Mouse (Mus musculus) duodenum, adult 2 months (tissue): ENCODE measurements around the gene Ppp1ca. TPM values are rescaled to one million over a fixed set of nuclear protein-coding genes. Genes with fewer than 3 reads are reported as not detected.

Experiments used
- polyA plus RNA-seq: library from polyadenylated mRNA; depleted of rRNA; stranded (reverse); fragments of >200 nt; gene quantifications from 2 replicates; pipeline ENCODE4 v1.2.3, GENCODE M21; 2012; ENCODE audit warnings: low replicate concordance; rRNA removed

Ppp1ca gene
- 237 and 257 TPM in 2 replicates for polyA plus RNA-seq

GRCm38 (mm10) chr19:4191528-4192250 is at the start of gene Ppp1ca:
Gene Ppp1ca, plus strand, starts transcription at chr19:4192065.

DNA sequence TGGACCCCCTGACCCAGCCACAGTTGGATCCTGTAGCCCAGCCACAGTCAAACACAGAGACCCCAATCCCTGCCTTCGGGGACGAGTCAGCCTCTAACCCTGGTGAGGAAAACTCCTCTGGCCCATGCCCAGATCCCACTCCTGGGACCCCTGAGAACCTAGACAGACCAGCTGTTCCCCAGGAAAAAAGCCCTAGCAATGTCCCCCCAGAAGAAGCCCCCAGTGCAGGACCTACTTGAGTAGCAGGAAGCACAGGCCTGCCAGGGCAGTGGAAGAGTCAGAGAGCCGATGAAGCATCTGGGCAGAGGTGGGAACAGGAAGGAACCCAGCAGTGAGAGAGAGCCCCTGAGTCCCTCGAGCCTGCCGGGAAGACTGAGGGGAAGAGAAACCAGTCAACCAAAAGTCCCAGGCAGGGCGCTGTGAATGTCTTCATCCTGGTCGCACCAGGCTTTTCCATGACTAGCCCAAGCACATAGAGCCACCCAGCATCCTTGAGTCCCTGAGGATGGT is 48.1 kb upstream of the Ppp1ca start, which contains the start of gene Cabp4:
Gene Cabp4 (minus strand): TSS at position 275 of the 510 bp plus-strand sequence.

GRCm38 (mm10) chr19:4148491-4148806 is 43.4 kb upstream of the Ppp1ca start, which contains the start of gene Coro1b:
Gene Coro1b, plus strand, starts transcription at chr19:4148619.

DNA sequence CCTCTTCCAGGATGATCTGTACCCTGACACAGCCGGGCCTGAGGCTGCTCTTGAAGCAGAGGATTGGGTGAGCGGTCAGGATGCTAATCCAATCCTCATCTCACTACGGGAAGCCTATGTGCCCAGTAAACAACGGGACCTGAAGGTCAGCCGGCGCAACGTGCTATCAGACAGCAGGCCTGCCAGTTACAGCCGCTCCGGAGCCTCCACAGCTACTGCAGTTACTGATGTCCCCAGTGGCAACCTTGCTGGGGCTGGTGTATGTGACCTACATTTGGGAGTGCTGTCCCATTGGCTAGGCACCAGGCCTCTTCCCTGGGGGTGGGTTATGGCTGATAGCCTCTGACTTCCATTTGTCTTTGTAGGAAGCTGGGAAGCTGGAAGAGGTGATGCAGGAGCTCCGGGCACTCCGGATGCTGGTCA is 38.6 kb upstream of the Ppp1ca start, which contains the start of gene Ptprcap:
Gene Ptprcap (plus strand): TSS at position 373 of the 423 bp plus-strand sequence.

DNA sequence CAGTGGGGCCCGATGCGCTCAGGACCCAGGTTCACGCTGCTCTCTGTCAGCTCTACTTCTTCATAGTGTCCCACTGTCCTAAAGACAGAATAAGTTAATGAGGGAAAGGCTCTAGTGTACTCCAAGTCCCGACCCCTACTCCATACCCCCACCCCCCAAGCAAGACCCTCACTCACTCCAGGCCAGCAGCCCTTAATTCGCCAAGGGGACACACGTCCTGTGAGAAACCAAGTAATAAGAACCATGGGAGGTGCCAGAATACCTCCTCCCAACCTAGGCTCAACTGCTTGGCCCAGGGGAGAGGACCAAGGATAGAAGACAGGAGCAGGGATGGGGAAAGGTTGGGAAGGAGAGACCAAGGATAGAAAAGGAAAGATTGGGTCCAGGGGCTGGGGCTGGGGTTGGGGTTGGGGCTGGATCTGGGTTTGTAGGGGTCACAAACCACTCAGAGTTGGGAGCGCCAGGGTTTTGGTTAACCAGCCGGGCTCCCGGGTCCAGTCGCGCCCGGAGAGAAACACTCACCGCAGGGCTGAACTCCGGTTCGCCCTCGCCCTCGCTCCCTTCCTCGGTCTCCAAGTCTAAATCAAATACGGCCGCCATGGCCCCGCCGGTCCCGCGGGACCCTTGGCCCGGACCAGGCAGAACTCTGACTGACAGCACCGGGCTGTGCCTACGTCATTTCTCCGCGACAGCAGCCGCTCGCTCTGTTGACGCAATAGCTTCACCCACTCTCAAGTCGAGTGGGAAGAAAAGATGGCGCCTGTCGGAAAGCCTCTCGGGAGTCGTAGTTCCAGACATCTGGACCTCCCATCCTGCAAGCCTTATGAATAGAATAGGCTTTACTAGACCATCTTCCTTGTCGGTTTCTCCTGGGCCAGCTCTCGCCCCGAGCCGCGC is 29.0 kb upstream of the Ppp1ca start, which contains the start of gene Rps6kb2:
Gene Rps6kb2 (minus strand): TSS at position 709 of the 897 bp plus-strand sequence.

GRCm38 (mm10) chr19:4175368-4175947 is 16.4 kb upstream of the Ppp1ca start, which contains the start of gene Carns1:
Gene Carns1, minus strand, starts transcription at chr19:4175479.

DNA sequence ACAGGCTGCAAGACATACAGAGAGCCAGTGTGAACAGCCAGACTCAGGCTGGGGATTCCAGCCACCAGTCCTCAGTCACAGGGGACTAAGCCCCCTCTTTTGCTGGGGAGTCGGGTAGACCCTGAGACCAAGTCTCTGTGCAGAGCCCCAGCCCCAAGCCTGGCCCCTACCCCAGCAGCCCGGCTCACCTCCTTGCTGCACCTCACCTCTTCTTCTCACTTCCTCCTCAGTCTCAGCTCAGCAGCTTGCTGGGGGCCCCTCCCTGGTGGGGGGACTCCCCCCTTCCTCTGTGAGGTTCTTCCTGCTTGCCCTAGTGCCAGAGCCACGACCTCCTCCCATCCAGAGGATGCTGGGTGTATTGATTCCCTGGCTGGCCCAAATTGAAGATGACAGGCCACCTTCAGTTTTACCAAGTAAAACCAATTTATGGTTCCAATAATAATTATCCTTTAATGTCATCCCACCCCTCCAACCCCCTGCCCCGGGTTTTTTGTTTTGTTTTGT is 982 bp upstream of the Ppp1ca start, which contains the start of gene Tbc1d10c:
Gene Tbc1d10c (minus strand): TSS at position 454 of the 504 bp plus-strand sequence.

GRCm38 (mm10) chr19:4201291-4201909 is 9.5 kb downstream of the Ppp1ca start, which contains the start of gene Rad9a:
Gene Rad9a, minus strand, starts transcription at chr19:4201662.

DNA sequence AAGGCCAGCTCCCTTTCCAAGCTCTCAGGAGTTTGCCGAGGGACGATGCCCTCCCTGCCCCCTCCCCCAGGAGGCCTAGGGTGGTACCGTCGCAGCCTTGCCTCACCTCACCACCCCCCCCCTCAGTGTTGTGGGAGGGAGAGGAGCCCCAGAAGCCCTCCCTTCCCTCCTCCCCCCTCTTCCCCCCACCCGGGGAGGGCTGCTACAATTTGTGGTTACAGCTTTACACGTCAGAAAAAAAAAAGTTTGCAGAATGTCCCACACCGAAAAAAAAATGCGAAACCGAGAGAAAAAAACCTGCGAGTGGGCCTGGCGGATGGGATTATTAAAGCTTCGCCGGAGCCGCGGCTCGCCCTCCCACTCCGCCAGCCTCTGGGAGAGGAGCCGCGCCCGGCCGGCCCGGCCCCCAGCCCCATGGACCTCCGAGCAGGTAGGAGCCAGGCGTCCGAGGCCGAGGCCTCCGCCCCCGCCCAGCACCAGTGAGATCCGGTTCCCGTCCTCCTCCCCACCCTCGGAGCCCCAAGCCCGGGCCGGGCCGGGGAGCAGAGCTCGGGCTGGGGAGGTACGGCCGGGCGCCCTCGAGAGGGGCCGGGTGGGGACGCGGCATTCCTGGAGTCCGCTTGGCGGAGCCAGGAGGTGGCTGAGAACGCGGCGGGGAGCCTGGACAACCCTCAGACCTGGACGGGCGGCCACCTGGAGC is 22.4 kb downstream of the Ppp1ca start, which contains the start of the genes Clcf1 and AC109138.7:
Gene Clcf1 (plus strand): TSS at position 168 of the 700 bp plus-strand sequence.
Gene AC109138.7 (plus strand): TSS at position 287 of the 700 bp plus-strand sequence.

DNA sequence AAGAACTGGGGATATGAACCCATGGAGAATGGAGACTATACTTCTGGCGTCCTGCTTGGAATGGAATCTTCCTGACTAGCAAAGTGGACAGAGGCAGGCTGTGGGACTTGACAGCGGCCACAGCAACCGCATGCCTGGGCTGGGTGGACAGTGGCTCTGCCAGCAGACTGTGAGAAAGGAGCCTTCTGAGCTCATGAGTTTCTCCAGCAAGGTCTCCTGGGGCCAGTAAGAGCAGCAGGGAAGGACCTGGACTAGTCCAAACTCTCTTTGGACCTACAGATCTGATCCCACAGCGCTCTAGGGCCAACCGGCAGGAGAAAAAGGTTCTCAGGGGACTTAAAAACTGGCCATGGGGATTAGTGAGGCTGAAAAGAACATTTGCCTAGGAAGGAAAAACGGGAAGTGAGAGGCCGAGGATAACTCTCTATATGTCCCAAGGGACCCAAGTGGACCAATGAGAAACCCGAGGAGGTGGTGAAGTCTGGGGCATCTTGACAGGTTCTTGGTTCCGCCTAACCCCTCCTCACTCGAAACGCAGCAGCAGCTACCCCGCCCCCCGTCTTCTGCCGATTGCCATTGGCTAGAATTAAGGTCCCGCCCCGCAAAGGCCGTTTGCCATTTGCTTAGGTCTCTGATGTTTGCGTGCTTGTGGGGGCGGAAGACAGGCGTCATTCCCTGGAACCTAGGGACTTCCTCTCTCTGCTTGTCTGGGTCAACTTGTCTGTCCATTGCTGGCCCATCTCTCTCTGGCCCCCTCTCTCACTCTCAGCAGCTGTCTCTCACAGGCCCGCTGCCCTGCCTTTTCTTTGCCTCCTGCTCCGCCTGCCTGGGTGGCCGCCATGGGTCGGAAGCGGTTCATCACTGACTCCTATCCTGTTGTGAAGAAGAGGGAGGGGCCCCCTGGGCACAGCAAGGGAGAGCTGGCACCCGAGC is 39.7 kb downstream of the Ppp1ca start, which contains the start of gene Pold4:
Gene Pold4 (plus strand): TSS at position 647 of the 933 bp plus-strand sequence.

Other genes with a start within 250 kb of the Ppp1ca start
- not detected in 2 replicates for gene Aldh3b3, start 233.4 kb upstream of the Ppp1ca start, polyA plus RNA-seq
- gene Aldh3b2, start 219.7 kb upstream of the Ppp1ca start, polyA plus RNA-seq, result 0.58 and 1.3 TPM in 2 replicates
- 136 and 319 TPM in 2 replicates for gene Acy3, start 205.5 kb upstream of the Ppp1ca start, polyA plus RNA-seq
- gene Tbx10, start 199.3 kb upstream of the Ppp1ca start, polyA plus RNA-seq, result 0.28 TPM in 1 of 2 replicates, not detected in the other
- 26.8 and 33.7 TPM in 2 replicates for gene Nudt8, start 191.5 kb upstream of the Ppp1ca start, polyA plus RNA-seq
- gene Gm49405, start 191.4 kb upstream of the Ppp1ca start, polyA plus RNA-seq, result 0.97 and 1.6 TPM in 2 replicates
- gene Doc2g, start 188.8 kb upstream of the Ppp1ca start, polyA plus RNA-seq, result 9.0 and 9.5 TPM in 2 replicates
- gene Ndufv1, start 179.3 kb upstream of the Ppp1ca start, polyA plus RNA-seq, result 160 and 198 TPM in 2 replicates
- gene Gstp1, start 154.1 kb upstream of the Ppp1ca start, polyA plus RNA-seq, result 2,340 and 2,743 TPM in 2 replicates
- 291 and 464 TPM in 2 replicates for gene Gstp2, start 146.0 kb upstream of the Ppp1ca start, polyA plus RNA-seq
- gene Gstp3, start 132.5 kb upstream of the Ppp1ca start, polyA plus RNA-seq, result 13.8 and 20.0 TPM in 2 replicates
- 9.6 TPM in 1 of 2 replicates, not detected in the other for gene Cabp2, start 110.5 kb upstream of the Ppp1ca start, polyA plus RNA-seq
- 348 and 507 TPM in 2 replicates for gene Cdk2ap2, start 94.9 kb upstream of the Ppp1ca start, polyA plus RNA-seq
- gene Pitpnm1, start 92.1 kb upstream of the Ppp1ca start, polyA plus RNA-seq, result 152 and 179 TPM in 2 replicates
- 38.1 and 59.6 TPM in 2 replicates for gene Aip, start 66.2 kb upstream of the Ppp1ca start, polyA plus RNA-seq
- 0.04 TPM in 1 of 2 replicates, not detected in the other for gene Gpr152, start 52.3 kb upstream of the Ppp1ca start, polyA plus RNA-seq
- gene Cabp4, start 48.0 kb upstream of the Ppp1ca start, polyA plus RNA-seq, result 0.22 and 0.57 TPM in 2 replicates
- 265 and 317 TPM in 2 replicates for gene Coro1b, start 43.4 kb upstream of the Ppp1ca start, polyA plus RNA-seq
- 94.5 and 168 TPM in 2 replicates for gene Ptprcap, start 38.5 kb upstream of the Ppp1ca start, polyA plus RNA-seq
- 49.5 and 55.8 TPM in 2 replicates for gene Rps6kb2, start 28.7 kb upstream of the Ppp1ca start, polyA plus RNA-seq
- 1.9 and 3.4 TPM in 2 replicates for gene Carns1, start 16.6 kb upstream of the Ppp1ca start, polyA plus RNA-seq
- gene Tbc1d10c, start 781 bp upstream of the Ppp1ca start, polyA plus RNA-seq, result 8.6 and 23.0 TPM in 2 replicates
- 12.2 and 12.9 TPM in 2 replicates for gene Rad9a, start 9.6 kb downstream of the Ppp1ca start, polyA plus RNA-seq
- 6.8 and 12.7 TPM in 2 replicates for gene Clcf1, start 22.2 kb downstream of the Ppp1ca start, polyA plus RNA-seq
- gene AC109138.7, start 22.3 kb downstream of the Ppp1ca start, polyA plus RNA-seq, result not detected in 2 replicates
- gene Pold4, start 39.8 kb downstream of the Ppp1ca start, polyA plus RNA-seq, result 67.0 and 146 TPM in 2 replicates
- 70.2 and 100 TPM in 2 replicates for gene Ssh3, start 77.1 kb downstream of the Ppp1ca start, polyA plus RNA-seq
- 0.83 and 3.0 TPM in 2 replicates for gene Ankrd13d, start 91.1 kb downstream of the Ppp1ca start, polyA plus RNA-seq
- gene Grk2, start 114.2 kb downstream of the Ppp1ca start, polyA plus RNA-seq, result 75.3 and 106 TPM in 2 replicates
- 46.8 and 50.4 TPM in 2 replicates for gene Kdm2a, start 206.2 kb downstream of the Ppp1ca start, polyA plus RNA-seq
- gene Rhod, start 247.4 kb downstream of the Ppp1ca start, polyA plus RNA-seq, result 27.7 and 141 TPM in 2 replicates